Mouse (Mus musculus) 416B (cell line): Measurements from ENCODE around the gene Fance.
"Not testable (repeated sequence)": the region's sequence is repeated elsewhere in the genome, so short reads cannot be mapped to it uniquely, and the experiment has no call there.

ENCODE experiments used
- DNase-seq: peaks from one replicate; pipeline ENCODE4 v3.0.0; 2011; ENCODE audit warnings: low read depth

The Fance gene

DNA sequence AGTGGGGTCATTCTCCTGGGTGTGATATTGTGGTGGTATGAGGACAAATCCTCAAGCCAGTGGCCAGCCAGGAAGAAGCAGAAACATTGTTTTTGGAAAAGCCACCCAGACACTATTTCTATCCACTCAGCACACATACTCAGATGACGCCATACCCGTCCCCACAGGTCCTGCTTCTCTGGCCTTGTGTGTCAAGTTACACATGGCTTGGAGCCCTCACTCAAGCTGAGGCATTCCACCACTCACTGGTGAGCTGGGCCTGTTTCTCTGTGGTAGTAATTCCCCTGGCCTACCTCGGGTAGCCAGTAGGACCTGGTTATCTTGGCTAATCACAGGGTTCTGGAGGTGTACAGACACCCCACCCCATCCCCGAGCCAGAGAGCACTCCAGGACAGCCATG is 19.6 kb upstream of the Fance start:
- no peak for DNase-seq

DNA sequence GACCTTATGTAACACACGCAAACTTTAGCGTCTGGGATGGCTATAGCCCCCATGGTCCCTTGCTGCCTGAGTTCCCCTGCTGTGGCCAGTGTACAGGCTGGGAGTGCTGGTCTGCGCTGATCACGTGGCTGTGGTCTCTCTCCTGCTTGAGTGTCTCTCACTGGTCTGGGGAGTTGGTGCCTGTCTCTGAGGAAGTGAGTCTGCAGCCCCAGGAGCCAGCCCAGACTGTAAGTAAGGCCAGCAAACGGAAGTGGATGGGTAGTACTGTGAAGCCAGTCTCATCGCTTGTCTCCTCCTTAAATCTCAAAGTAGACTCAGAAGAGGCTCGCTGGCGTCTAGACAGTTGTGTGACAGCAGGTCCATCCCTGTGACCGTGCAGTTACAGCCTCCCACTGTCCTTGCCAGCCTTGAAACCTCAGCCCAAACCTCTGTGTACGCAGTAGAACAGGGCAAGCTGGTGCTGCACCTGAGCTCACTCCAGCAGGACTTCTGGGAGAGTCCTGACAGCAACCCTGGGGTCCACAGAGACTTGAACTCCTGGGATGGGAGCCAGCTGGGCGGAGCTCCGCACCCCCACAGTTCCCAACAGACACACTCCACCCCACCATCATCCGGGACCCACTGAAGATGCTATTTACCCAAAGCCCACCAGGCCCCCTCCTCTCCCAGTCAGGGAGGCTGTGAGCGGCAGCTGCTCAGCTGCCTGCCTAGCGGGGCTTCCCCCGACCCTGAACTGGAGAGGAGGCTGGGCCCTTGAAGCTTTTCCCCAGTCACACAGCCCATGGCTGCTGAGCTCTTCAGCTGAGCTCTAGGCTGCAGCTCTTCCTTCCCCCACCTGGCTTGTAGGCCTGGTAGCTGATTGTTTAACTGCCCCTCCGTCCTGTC is 18.6 kb upstream of the Fance start:
- peak; percentile 91 for DNase-seq

DNA sequence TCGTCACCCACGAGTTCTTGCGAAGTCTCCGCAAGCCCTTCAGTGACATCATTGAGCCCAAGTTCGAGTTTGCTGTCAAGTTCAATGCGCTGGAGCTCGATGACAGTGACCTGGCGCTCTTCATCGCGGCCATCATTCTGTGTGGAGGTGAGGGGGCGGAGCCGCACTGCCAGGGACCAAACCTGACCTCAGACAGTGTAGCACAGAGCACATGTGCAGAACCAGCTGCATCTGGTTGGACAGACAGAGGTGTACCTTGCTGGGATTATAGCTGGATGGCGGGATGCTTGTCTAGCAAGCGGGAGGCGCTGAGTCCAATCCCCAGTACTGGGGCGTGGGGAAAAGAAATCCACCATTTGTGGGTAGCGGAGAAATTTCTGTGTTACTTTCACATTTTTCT is 14.4 kb upstream of the Fance start:
- DNase-seq = no peak

DNA sequence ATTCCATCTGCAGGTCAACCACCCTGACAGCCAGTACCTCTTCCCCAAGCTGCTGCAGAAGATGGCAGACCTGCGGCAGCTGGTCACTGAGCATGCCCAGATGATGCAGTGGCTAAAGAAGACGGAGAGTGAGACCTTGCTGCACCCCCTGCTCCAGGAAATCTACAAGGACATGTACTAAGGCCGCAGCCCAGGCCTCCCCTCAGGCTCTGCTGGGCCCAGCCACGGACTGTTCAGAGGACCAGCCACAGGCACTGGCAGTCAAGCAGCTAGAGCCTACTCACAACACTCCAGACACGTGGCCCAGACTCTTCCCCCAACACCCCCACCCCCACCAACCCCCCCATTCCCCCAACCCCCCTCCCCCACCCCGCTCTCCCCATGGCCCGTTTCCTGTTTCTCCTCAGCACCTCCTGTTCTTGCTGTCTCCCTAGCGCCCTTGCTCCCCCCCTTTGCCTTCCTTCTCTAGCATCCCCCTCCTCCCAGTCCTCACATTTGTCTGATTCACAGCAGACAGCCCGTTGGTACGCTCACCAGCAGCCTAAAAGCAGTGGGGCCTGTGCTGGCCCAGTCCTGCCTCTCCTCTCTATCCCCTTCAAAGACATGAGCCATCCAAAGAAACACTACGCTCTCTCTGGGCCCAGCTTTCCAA is 13.5 kb upstream of the Fance start:
- no peak for DNase-seq

DNA sequence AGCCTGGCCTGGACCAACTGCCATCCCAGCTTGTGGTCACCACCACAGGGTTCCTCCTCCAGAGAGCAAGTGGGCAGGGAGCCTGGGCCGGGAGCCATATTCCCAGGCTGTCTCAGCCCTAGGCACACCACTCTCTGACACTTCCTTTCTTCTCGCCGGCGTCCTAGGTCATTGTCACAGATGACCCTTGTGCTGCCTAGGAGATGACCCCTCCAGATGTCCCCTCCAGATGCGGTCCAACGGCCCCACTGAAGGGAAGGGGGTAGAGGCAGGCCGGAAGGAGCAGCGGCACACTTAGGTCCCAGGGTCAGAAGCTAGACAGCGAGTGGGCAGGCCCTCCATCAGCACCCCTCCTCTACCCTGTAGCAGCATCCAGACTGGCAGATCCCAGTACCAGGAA is 13.0 kb upstream of the Fance start:
- no peak for DNase-seq

DNA sequence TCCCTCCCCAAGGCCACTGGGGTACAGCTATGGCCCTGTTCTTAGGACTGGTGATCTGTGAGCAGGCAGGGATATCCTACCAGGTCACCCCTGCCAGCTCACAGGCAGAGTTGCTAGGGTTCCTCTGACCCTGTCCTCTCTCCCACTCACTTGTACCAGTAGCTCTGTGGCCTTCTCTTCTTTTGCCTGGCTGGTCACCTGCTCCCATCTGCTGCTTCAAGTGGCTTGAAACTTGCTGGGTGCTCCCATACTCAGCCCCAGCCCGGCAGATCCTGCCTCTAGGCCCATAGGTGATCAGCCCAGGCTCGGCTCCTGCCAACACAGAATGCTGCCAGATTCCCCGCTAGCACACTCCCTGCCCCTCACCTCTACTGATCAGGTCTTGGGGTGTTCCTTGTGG is 12.5 kb upstream of the Fance start:
- no peak for DNase-seq

DNA sequence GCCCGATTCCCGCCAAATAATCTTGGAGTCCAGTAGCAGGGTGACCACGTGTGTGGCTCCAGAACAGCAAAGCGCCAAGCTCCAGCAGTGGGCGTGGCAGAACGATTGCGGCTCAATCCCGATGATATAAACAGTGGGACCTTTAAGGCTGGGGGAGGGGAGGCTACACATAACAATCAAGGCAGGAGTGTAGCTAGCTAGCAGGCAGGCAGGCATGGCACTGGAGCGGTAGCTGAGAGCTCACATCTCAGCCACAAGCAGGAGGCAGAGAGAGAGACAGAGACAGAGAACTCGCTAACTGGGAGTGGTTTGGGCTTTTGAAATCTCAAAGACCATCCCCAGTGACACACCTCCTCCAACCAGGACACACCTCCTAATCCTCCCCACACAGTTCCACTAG is 8.1 kb upstream of the Fance start:
- DNase-seq = no peak

DNA sequence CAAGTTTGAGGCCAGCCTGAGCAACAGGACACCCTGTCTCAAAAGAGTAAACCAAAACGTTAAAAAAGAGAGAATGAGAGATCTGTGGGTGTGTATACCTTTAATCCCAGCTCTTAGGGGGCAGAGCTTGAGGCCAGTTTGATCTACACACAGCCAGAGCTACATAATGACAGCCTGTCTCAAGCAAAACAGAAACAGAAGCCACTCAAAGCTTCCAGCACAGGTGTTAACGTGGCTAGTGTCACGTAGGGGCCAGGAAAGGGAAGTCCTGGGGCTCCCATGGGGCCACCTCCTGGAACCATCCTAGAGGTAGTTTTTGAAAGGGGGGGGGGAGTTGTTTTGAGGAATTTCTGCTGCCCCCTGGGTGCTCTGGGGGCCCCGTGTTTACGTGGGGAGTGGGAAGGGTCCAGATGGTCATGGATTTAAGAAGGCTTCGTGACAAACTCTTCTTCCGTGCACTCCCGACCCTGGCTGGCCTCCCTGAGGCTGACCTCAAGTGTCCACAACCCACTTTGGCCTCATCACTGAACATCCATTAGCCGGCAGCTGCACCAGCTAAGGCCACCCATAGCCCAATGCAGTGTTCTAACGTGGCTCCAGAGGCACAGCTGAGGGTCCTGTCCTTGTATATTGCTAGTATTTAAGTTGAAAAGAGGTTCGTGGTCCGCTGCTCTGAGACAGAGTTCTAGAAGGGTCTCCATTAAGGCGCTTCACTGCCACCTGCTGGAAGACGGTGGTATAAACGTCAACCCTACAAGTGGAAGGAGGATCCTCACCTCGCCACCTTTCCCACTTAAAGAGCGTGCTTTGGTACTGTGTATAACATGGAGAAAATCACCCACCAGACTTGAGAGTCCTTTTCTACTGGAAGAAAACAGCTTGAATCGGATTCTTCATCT is 4.8 kb upstream of the Fance start:
- DNase-seq = peak; percentile 94

DNA sequence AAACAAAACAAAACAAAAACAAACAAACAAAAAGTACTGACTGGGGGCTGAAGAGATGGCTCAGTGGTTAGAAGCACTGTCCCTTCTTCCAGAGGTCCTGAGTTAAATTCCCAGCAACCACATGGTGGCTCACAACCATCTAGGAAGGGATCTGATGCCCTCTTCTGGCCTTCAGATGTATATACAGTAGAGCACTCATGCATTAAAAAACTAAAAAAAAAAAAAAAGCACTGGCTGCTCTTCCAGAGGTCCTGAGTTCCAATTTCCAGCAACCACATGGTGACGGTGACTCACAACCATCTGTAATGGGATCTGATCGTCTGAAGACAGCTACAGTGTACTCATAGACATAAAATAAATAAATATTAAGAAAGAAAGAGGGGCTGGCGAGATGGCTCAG is 2.5 kb upstream of the Fance start:
- DNase-seq = peak; percentile 51

DNA sequence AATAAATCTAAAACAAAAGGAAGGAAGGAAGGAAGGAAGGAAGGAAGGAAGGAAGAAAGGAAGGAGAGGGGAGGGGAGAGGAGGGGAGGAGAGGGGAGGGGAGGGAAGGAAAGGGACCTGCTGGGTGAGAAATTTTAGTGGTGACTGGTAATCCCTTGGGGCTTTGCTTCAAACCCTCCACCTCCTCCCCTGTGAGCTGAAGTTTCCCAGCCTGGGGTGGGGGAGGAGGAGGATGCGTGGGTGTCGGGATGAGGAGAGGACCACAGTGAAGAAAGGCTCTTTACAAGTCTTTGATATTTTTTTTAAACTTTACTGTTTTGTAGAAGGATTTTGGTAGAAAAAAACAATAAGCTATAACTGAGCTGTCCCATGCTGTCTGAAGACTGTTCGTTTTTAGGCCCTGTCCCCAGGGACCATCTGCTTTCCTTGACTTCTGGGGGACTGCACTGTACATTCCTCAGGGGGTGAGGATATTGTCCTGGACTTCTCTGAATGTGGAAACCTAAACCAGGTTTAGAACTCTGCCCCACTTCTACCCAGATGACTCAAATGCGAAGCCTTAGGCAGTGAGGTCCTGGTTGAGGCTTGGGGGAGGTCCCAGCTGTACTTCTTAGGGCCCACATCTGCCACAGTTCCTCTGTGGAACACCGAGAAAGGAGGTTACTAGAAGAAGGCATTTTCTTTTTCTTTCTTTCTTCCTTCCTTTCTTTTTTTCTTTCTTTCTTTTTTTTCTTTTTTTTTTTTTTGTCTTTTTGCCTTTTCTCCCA is 1.8 kb upstream of the Fance start:
- peak; percentile 41 for DNase-seq

DNA sequence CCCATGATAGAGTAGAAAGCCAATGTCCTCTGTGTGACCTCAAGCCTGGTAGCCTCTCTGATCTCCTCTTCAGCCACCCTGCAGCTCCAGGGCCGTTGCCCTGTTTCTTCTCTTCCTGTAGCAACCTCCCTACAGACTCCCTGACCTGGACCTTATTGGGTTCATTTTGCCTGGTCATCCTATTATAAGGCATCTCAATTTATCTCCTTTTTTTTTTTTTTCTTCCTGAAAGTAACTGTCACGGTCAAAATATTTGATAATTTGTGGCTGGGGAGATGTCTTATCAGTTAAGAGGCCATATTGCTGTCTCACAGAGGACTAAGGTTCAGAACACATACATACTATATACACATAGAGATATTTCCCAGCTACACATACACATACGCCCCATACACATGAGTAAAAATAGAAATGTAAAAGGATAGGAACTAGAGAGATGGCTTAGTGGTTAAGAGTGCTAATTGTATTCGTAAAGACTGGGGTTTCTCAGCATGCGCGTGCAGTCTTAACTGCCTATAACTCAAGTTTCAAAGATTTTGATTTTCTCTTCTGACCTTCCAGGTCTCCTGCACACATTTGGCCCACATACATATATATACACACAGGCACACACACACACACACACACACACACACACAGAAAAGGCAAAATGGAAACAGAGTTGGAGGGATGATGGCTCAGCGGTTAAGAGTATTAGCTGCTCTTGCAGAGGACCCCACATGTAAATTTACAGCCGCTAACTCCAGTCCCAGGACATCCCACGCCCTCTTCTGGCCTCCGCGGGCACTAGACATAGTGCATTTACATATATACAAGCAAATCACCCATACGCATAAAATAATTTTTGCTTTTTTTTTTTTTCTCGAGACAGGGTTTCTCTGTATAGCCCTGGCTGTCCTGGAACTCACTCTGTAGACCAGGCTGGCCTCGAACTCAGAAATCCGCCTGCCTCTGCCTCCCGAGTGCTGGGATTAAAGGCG is 797 bp upstream of the Fance start:
- DNase-seq = peak; percentile 91

DNA sequence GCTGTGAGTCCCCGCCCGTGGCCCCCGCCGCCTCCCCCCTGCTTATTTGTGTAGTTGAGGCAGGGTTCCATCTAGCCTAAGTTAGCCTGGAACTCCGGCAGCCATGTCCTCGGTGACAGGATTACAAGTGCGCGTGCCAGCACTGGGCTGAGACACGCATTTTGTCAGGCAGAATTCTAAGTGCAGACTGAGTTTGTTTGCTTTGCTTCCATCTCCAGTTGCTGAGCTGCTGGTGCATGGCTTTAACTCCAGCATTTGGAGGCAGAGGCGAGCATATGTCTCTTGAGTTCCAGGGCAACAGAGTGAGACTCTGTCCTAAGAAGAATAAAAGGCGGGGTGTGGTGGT is 534 bp downstream of the Fance start:
- peak; percentile 57 for DNase-seq

DNA sequence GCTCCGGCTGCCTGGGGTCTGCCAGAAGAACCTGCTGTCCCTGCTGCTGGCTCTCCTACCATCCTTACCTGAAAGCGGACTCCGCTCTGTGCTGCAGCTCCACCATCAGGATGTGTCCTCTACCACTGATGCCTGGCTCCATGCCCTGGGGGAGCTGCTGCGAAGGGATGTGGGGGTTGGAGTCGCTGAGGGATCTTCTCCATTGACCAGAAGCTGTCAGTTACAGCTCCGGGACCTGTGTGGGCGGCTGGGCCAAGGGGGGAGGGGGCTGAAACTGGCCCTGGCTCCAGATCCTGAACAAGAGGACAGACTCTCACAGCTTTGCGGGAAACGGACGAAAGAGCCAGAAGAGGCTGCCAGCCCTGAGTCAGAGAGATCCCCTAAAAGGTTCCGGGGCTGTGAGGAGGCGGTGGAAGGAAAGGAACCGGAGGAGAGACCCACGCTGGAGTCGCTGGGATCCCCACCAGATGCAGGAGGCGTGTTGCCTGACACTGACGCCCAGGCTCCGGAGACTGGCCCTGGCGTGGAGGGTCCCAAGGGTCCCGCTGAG is 2.4 kb downstream of the Fance start:
- no peak for DNase-seq

DNA sequence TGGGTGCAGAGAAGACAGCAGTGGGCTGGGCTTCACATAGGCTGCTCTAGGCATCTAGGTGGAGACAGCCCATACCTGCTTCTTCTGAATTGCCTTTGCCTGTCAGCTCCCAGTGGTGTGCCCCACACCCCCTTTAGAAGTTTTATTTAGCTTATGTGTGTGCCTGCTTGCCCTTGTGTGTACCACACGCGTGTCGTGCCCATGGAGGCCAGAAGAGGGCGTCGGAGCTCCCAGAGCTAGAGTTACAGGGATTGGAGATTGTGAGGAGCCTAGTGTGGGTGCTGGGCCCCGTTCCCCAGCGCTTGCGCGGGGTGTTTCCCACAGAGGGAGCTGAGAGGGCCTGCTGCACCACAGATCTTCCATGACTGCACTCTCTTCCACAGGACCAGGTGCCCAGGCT is 3.2 kb downstream of the Fance start:
- DNase-seq = no peak

DNA sequence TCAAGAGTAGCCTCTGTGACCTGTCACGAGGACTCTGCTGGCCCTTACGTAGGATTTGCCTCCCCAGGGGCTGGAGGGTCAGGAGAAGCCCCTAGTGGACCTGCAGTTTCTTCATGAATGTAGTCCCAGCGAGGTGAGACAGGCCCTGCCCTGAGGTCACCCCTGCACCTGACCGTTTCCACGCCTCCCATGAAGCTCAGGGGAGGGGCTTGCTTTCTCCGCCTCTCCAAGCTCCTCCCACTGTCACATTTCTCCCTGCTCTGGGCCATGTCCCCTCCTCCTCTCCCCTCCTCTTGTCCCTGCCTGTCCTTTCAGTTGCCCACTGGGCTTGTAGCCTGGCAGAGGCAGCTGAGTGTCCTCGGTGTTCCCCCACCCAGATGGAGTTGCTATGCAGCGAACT is 3.8 kb downstream of the Fance start:
- DNase-seq = no peak

DNA sequence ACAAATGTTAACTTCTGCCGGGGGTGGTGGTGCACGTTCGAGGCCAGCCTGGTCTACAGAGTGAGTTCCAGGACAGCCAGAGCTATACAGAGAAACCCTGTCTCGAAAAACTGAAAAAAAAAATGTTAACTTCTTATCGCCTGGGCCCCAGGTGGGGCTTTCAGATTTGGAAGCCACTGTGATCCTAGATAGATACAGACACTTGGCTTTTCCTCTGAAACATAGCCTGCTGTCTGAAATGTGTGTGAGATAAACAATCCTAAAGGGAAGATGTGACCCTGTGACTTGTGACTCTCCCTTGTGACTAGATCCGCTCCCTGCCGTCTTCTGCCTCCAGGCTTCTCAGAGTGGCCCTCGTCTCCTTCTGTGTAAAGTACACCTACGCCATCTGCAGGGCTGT is 4.4 kb downstream of the Fance start:
- DNase-seq = no peak

DNA sequence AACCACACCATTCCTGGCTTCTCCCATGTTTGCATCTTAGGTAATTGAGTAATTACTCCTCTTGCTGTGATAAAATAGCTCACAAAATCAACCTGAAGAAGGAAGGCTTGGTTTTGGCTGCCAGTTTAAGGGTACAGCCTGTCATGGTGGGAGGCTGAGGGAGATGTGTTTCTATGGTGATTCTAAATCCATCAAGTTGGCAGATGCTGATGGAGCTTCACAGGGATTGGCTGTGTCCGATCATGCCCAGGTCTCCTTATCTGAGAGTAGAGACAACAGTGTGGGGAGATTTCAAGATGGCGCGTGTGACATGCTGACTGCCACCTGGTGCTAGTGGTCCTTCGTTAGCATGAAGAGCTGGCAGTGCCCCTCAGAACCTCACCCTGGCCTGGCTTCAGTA is 8.4 kb downstream of the Fance start:
- no peak for DNase-seq

DNA sequence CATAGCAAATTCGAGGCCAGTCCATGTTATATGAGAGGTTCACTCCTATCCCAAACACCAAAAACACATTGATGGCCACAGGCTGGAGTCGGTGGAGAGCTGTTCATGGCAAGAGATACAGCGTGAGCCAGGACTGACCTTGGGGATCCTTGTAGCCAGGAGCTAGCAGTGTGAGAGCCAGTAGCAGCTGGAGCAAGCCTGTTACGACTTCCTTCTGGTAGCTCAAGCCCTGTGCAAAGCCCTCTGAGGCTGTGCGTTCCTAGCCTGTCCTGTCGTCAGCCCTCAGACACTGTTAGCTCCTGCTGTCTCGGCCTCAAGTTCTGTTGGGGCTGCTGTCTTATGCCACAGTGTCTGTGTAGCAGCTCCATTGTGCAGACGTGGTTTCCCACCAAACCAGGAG is 10.5 kb downstream of the Fance start:
- no peak for DNase-seq

DNA sequence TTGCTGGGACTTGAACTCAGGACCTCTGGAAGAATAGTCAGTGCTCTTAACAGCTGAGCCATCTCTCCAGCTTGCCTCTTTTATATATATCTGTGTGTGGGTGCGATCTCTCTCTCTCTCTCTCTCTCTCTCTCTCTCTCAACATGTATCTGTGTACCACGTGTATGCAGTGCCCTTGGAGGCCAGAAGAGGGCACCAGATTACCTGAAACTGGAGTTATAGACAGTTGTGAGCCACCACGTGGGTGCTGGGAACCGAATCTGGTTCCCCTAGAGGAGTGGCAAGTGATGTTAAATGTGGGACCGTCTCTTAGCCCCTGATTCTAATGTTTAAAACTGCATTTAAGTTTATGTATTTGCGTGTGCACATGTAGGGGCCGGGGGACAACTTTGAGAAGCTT is 11.1 kb downstream of the Fance start:
- DNase-seq = not testable (repeated sequence)

DNA sequence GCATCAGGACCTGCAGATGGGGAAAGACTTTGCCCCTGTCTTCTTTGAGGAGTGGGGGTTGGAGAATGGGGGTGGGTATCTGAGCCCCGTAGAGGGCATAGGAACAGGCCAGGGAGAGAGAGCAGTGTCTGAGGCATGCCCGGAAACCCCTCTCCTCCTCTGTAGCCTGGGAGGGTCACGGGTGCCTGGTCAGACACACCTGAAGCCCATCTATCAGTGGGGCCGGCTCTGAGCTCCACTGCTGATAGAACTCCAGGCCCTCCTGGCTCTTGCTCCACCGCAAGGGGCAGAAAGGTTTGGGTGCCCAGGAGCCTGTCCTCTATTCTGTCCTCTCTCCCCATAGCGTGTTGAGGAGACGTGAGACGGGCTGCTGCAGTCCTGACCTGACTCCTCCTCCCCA is 12.4 kb downstream of the Fance start:
- DNase-seq = no peak

DNA sequence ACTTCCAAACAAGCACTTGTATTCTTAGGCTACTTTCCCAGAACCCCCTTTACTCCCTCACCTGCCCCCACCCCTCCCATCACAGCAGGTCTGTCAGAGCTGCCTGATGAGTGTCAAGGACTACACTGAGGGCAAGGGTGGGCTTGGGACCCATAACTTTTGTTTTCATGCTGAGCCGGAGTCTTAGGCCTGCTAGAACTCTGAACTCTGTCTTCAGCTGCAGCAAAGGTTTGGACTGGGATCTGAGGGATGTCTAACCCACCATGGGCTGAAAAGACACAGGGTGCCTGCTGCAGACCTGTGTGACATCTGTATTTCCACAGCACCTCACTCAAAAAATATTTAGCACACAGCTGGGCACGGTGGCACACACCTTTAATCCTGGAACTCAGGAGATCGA is 13.6 kb downstream of the Fance start:
- DNase-seq = no peak
